Mouse (Mus musculus) CD4-positive, CD25-positive, alpha-beta regulatory T cell, adult 9 weeks (primary cell): Measurements from ENCODE around the gene Nsmf. TPM values are rescaled to one million over a fixed set of nuclear protein-coding genes. Genes with fewer than 3 reads are reported as not detected.

Source experiments
- polyA plus RNA-seq: library from polyadenylated mRNA; unstranded; fragments of 100-300 nt; shearing (Covaris generic); gene quantifications from one replicate; pipeline ENCODE4 v1.2.1, GENCODE M21; 2017

Nsmf gene
- polyA plus RNA-seq = 18.3 TPM

GRCm38 (mm10) chr2:25054221-25055067 lies at the start of gene Nsmf:
Gene Nsmf (plus strand): TSS chr2:25054355.

GRCm38 (mm10) chr2:25080076-25080475 lies 25.9 kb downstream of the Nsmf start, which contains the start of gene Entpd8:
Gene Entpd8 (plus strand): TSS chr2:25080304.

GRCm38 (mm10) chr2:25095109-25095850 lies 41.1 kb downstream of the Nsmf start, which contains the start of gene Noxa1:
Gene Noxa1 (minus strand): TSS chr2:25095149.

Other genes with a start within 250 kb of the Nsmf start
- gene Ehmt1, start 134.7 kb upstream of the Nsmf start, polyA plus RNA-seq = 55.3 TPM
- 282 TPM for gene Arrdc1, start 119.1 kb upstream of the Nsmf start, polyA plus RNA-seq
- gene Zmynd19, start 104.6 kb upstream of the Nsmf start, polyA plus RNA-seq = 0.81 TPM
- gene Dph7, start 92.0 kb upstream of the Nsmf start, polyA plus RNA-seq = 37.0 TPM
- gene Mrpl41, start 79.3 kb upstream of the Nsmf start, polyA plus RNA-seq = 118 TPM
- 110 TPM for gene Pnpla7, start 78.3 kb upstream of the Nsmf start, polyA plus RNA-seq
- 0.93 TPM for gene Entpd8, start 25.9 kb downstream of the Nsmf start, polyA plus RNA-seq
- 12.8 TPM for gene Noxa1, start 40.8 kb downstream of the Nsmf start, polyA plus RNA-seq
- 0.25 TPM for gene Nrarp, start 126.4 kb downstream of the Nsmf start, polyA plus RNA-seq
- gene Tor4a, start 142.5 kb downstream of the Nsmf start, polyA plus RNA-seq = 144 TPM
- 136 TPM for gene Nelfb, start 157.1 kb downstream of the Nsmf start, polyA plus RNA-seq
- not detected for gene Stpg3, start 160.3 kb downstream of the Nsmf start, polyA plus RNA-seq
- gene Fam166a, start 164.4 kb downstream of the Nsmf start, polyA plus RNA-seq = not detected
- gene Tubb4b, start 170.3 kb downstream of the Nsmf start, polyA plus RNA-seq = 255 TPM
- gene Slc34a3, start 180.0 kb downstream of the Nsmf start, polyA plus RNA-seq = not detected
- not detected for gene Rnf224, start 182.4 kb downstream of the Nsmf start, polyA plus RNA-seq
- 0.67 TPM for gene Rnf208, start 187.9 kb downstream of the Nsmf start, polyA plus RNA-seq
- not detected for gene Cysrt1, start 188.1 kb downstream of the Nsmf start, polyA plus RNA-seq
- gene AL732309.1, start 192.5 kb downstream of the Nsmf start, polyA plus RNA-seq = 9.0 TPM
- gene Tmem203, start 201.1 kb downstream of the Nsmf start, polyA plus RNA-seq = 15.7 TPM
- gene Tprn, start 208.3 kb downstream of the Nsmf start, polyA plus RNA-seq = 2.7 TPM
- gene Ssna1, start 218.1 kb downstream of the Nsmf start, polyA plus RNA-seq = 148 TPM
- 99.6 TPM for gene Anapc2, start 218.1 kb downstream of the Nsmf start, polyA plus RNA-seq
- not detected for gene Tmem210, start 233.8 kb downstream of the Nsmf start, polyA plus RNA-seq
- not detected for gene Lrrc26, start 235.6 kb downstream of the Nsmf start, polyA plus RNA-seq